Mouse (Mus musculus) ES-Bruce4 (cell line): Measurements from ENCODE around the gene Olfr649. TPM values are rescaled to one million over a fixed set of nuclear protein-coding genes. Genes with fewer than 3 reads are reported as not detected.

Experiments used
- H3K27ac ChIP-seq: 2 replicates; pipeline ENCODE4 v1.5.1; 2012; ENCODE audit warnings: low read length, inconsistent platforms; ENCODE audit not compliant: insufficient read depth
- H3K27me3 ChIP-seq: 2 replicates; pipeline ENCODE4 v1.6.1; 2012; ENCODE audit warnings: mild to moderate bottlenecking, low read length, inconsistent platforms; ENCODE audit not compliant: control insufficient read depth, poor library complexity, insufficient read depth, severe bottlenecking
- H3K36me3 ChIP-seq: 2 replicates; pipeline ENCODE4 v1.6.1; 2012; ENCODE audit warnings: inconsistent platforms, mild to moderate bottlenecking, low read length, moderate library complexity; ENCODE audit not compliant: control insufficient read depth, poor library complexity, insufficient read depth, severe bottlenecking
- H3K4me1 ChIP-seq: one replicate; pipeline ENCODE4 v1.8.1; 2011; ENCODE audit warnings: low read length; ENCODE audit not compliant: control insufficient read depth, insufficient read depth
- H3K4me3 ChIP-seq: 2 replicates; pipeline ENCODE4 v1.5.1; 2011; ENCODE audit warnings: low read depth, mild to moderate bottlenecking, low read length
- H3K9ac ChIP-seq: 2 replicates; pipeline ENCODE4 v1.6.1; 2012; ENCODE audit warnings: low read depth, mild to moderate bottlenecking, inconsistent platforms; ENCODE audit not compliant: poor library complexity, severe bottlenecking
- H3K9me3 ChIP-seq: replicated peaks from 2 replicates; pipeline ENCODE4 v1.6.1; 2012; ENCODE audit warnings: mild to moderate bottlenecking, low read length, inconsistent platforms; ENCODE audit not compliant: control insufficient read depth, poor library complexity, insufficient read depth, severe bottlenecking
- CTCF ChIP-seq: IDR thresholded peaks from one replicate; pipeline ENCODE4 v1.8.1; 2011; ENCODE audit warnings: low read depth, low read length
- EP300 ChIP-seq: IDR thresholded peaks from 2 replicates; pipeline ENCODE4 v1.6.1; 2011; ENCODE audit warnings: low read depth, low read length; ENCODE audit not compliant: insufficient read depth
- POLR2A ChIP-seq: IDR thresholded peaks from one replicate; pipeline ENCODE4 v1.8.1; 2011; ENCODE audit warnings: low read length; ENCODE audit not compliant: insufficient read depth
- polyA plus RNA-seq: library from polyadenylated mRNA; stranded (reverse); fragments of >200 nt; gene quantifications from 2 replicates; pipeline ENCODE4 v1.2.4, GENCODE M21; 2011; ENCODE audit warnings: low read depth; ENCODE audit not compliant: missing spikeins, insufficient read depth, insufficient read length

Olfr649 gene
- polyA plus RNA-seq, 1 experiment: not detected

DNA sequence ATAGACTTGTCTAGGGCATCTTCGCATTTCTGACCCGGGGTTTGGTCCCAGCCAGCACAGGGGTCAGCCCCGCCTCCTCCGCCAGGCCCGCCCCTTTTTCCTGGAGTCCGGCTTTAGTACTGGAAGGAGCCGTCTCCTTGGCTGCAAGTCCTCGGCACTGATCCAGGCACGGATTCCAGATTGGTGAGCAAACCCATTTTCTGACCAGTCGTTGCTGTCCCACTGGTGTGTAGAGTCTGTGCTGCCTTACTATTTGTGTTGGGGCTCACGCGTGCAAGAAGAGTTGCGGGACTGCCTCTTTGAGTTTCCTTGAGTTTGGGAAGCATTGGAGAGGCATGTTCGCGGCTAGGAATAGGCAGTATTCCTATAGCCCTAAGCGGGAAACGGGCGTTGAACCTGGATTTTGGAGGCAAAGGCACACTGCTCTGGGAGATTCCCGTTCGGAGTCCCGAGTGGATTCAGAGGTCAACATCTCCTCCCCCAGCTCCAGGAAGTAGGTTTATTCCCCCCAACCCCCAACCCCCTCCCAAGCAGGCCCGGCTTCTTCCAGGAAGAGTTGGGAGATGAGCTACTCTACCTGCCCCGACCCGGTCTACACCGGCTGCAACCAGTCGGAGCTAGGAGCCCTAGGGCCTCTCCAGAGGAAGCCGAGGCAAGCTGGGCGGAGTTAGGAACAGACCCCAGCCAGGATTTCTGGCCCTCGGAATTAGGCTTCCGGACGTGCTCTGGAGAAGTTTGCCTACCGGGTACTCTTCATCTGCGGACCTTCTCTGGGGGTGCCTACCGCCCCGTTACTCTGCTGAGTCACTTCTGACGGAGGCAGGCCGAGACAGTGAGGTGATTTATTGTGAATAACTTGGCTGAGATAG is 23.1 kb upstream of the Olfr649 start, which contains the start of gene Trim6:
Gene Trim6 (plus strand): TSS at position 93 of the 869 bp plus-strand sequence.
- no peaks in the 10 kb centered on the region for H3K27me3 ChIP-seq
- TF ChIP-seq POLR2A: peak; percentile 97
- peak; percentile 85 for TF ChIP-seq EP300
- TF ChIP-seq CTCF: no peak
- H3K9me3 ChIP-seq: no peaks in the 10 kb centered on the region
- H3K9ac ChIP-seq: peak within 1 kb of the TSS; percentile 75
- peak within 1 kb of the TSS; percentile 94 for H3K4me3 ChIP-seq
- H3K27ac ChIP-seq: peak within 1 kb of the TSS; percentile 97
- H3K4me1 ChIP-seq: peaks cover 2% of the 10 kb centered on the region
- peaks cover 13% of the 10 kb centered on the region for H3K36me3 ChIP-seq

DNA sequence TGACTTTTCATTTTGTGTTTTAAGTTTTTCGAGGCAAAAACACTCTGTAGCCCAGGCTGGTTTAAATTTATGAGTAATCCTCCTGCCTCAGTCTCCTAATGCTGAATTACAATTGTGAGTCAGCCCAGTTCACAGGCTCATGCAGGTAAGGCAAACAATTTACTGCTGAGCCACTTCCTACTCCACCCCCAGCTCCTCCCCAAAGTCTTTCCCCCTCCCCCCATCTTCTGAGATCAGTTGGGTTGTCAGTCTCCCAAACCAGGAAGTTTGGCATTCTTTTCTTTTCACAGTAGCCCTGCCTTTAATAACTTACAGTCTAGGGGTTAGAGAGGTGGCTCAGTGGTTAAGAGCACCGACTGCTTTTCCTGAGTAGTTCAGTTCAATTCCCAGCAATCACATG is 22.1 kb upstream of the Olfr649 start:
- Histone ChIP-seq H3K9me3 (no peaks in the 10 kb centered on the region), H3K4me3 (no peak overlapping the region), H3K27ac (peak overlapping the region; percentile 94), H3K9ac (no peak overlapping the region), H3K36me3 (peaks cover 10% of the 10 kb centered on the region), H3K4me1 (peaks cover 2% of the 10 kb centered on the region), H3K27me3 (no peaks in the 10 kb centered on the region)
- TF ChIP-seq EP300 (peak; percentile 59; the same call in 1 of the 2 replicates), POLR2A (no peak), CTCF (no peak)

DNA sequence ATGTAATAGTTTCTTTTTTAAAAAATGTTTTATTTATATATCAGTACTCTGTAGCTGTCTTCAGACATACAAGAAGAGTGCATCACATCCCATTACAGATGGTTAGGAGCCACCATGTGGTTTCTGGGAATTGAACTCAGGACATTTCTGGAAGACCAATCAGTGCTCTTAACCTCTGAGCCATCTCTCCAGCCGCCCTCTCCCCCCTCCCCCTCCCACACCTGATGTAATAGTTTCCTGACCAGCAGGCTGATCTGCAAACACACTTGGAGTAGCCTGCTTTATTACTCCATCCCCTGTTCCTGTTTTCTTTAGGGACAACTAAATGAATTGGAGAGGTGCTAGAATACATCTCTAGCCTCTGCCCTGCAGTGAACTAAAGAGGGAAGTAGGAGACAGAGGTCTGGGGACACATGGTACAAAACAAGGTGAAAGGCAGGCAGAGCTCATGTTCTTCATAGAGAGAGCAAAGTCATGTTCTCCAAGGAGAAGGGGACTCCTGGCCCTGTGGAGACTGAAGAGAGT is 20.3 kb upstream of the Olfr649 start:
- H3K9ac ChIP-seq: no peak overlapping the region
- peaks cover 2% of the 10 kb centered on the region for H3K36me3 ChIP-seq
- TF ChIP-seq CTCF (no peak), EP300 (no peak), POLR2A (no peak)
- H3K4me3 ChIP-seq: no peak overlapping the region
- H3K9me3 ChIP-seq: no peaks in the 10 kb centered on the region
- peak overlapping the region; percentile 49 for H3K27ac ChIP-seq
- peaks cover 4% of the 10 kb centered on the region for H3K4me1 ChIP-seq
- H3K27me3 ChIP-seq: no peaks in the 10 kb centered on the region

DNA sequence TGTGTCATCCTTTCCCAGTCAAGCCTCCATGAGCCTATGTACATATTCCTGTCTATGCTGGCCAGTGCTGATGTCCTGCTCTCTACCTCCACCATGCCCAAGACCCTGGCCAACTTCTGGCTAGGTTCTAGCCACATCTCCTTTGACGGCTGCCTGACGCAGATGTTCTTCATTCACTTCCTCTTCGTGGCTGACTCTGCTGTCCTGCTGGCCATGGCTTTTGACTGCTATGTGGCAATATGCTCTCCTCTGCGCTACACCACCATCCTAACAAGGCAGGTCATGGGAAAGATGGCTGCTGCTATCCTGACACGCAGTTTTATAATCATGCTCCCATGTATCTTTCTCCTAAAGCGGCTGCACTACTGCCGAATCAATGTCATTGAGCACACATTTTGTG is 10.4 kb upstream of the Olfr649 start:
- TF ChIP-seq POLR2A: no peak
- TF ChIP-seq CTCF: no peak
- no peak for TF ChIP-seq EP300
- Histone ChIP-seq H3K27me3 (no peaks in the 10 kb centered on the region), H3K36me3 (no peaks in the 10 kb centered on the region), H3K27ac (no peak overlapping the region), H3K4me3 (no peak overlapping the region), H3K9ac (no peak overlapping the region), H3K9me3 (no peaks in the 10 kb centered on the region), H3K4me1 (no peaks in the 10 kb centered on the region)

DNA sequence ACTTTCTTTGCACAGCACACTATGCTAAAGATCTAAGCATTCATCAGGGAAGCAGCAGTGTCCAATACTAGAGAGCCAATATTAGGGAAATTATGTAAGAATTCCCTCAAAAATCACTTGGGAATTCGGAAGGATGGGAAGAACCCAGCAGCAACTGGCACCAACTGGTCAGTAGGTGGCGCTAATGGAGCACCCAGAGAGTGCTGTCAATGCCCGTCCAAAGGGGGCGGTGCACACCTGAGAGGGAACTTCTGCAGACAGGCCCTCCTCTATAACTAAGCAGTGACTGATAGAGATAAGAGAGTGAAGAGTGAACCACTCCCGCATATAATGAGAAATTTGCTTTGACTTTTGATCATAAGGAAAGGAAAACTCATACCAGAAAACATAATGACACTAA is 4.0 kb upstream of the Olfr649 start:
- TF ChIP-seq CTCF (peak; percentile 99), POLR2A (no peak), EP300 (0 out of 2 replicates have a peak, but pooled peaks have one; percentile 33)
- H3K4me3 ChIP-seq: no peak overlapping the region
- H3K27ac ChIP-seq: no peak overlapping the region
- H3K9me3 ChIP-seq: no peaks in the 10 kb centered on the region
- H3K27me3 ChIP-seq: no peaks in the 10 kb centered on the region
- H3K36me3 ChIP-seq: no peaks in the 10 kb centered on the region
- H3K9ac ChIP-seq: no peak overlapping the region
- no peaks in the 10 kb centered on the region for H3K4me1 ChIP-seq

DNA sequence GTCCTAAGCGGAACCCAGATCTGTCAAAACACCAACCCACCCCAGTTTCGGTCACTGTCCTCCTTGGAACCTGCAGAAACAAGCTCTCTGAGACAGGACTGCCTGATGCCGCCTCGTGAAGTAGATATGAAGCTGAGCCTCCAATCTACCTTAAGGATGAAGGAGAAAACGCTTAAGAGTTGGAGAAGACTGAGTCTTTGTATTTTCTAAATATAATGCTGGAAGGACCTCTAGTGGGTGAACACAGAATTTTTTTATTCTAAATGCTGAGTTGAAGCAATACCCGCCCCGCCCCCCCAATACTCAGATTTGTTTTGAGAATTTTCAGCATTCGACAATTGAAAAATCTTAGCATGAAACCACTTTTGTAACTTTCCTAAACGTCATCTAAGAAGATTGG is 4.5 kb downstream of the Olfr649 start:
- Histone ChIP-seq H3K27ac (no peak overlapping the region), H3K27me3 (no peaks in the 10 kb centered on the region), H3K4me1 (no peaks in the 10 kb centered on the region), H3K36me3 (no peaks in the 10 kb centered on the region), H3K9me3 (no peaks in the 10 kb centered on the region), H3K9ac (no peak overlapping the region), H3K4me3 (no peak overlapping the region)
- TF ChIP-seq POLR2A: no peak
- TF ChIP-seq EP300: no peak
